Mouse (Mus musculus) liver, adult 2 months (tissue): ENCODE data around the gene Coq5. TPM values are rescaled to one million over a fixed set of nuclear protein-coding genes. Genes with fewer than 3 reads are reported as not detected.

ENCODE experiments used
- DNase-seq: peaks from one replicate; pipeline ENCODE4 v3.0.0-alpha.2; 2011; ENCODE audit warnings: low read depth, low spot score; ENCODE audit errors: extremely low read depth
- H3K27ac ChIP-seq: fragments of 200-500 bp; replicated peaks from 2 replicates; pipeline ENCODE4 v1.5.1; 2012; ENCODE audit warnings: low read depth, mild to moderate bottlenecking, control low read depth, inconsistent platforms, low read length; ENCODE audit not compliant: insufficient read depth
- H3K27me3 ChIP-seq: fragments of 200-500 bp; 2 replicates; pipeline ENCODE4 v1.6.1; 2012; ENCODE audit warnings: mild to moderate bottlenecking, moderate library complexity, low read length, inconsistent platforms; ENCODE audit not compliant: control insufficient read depth, insufficient read depth
- H3K36me3 ChIP-seq: fragments of 200-500 bp; 2 replicates; pipeline ENCODE4 v1.6.1; 2012; ENCODE audit warnings: low read length, inconsistent platforms; ENCODE audit not compliant: control insufficient read depth, insufficient read depth
- H3K4me1 ChIP-seq: fragments of 200-500 bp; 2 replicates; pipeline ENCODE4 v1.6.1; 2011; ENCODE audit warnings: low read length; ENCODE audit not compliant: control insufficient read depth, insufficient read depth
- H3K4me3 ChIP-seq: fragments of 200-500 bp; 2 replicates; pipeline ENCODE4 v1.5.1; 2011; ENCODE audit warnings: low read depth, mild to moderate bottlenecking, control low read depth, low read length, moderate library complexity; ENCODE audit not compliant: insufficient read depth
- H3K79me2 ChIP-seq: fragments of 200-500 bp; 2 replicates; pipeline ENCODE4 v1.6.1; 2012; ENCODE audit warnings: inconsistent platforms, mild to moderate bottlenecking, low read length, moderate library complexity; ENCODE audit not compliant: control insufficient read depth, insufficient read depth
- H3K9ac ChIP-seq: fragments of 200-500 bp; 2 replicates; pipeline ENCODE4 v1.6.1; 2012; ENCODE audit warnings: low read depth, mild to moderate bottlenecking, control low read depth, inconsistent platforms, low read length
- CTCF ChIP-seq: fragments of 200-500 bp; IDR thresholded peaks from 2 replicates; pipeline ENCODE4 v1.5.1; 2011; ENCODE audit warnings: low read depth, low read length, control low read depth
- POLR2A ChIP-seq: fragments of 200-500 bp; IDR thresholded peaks from 2 replicates; pipeline ENCODE4 v1.6.1; 2011; ENCODE audit warnings: low read length, control low read depth; ENCODE audit not compliant: insufficient read depth; ENCODE audit errors: extremely low read depth
- WGBS: fragments of 180-500 bp; shearing (Covaris S2); methylation state at CpG from one replicate; pipeline ENCODE4 v1.1.7; 2018; 5-methylcytosine and 5-hydroxymethylcytosine counted together
- polyA plus RNA-seq: library from polyadenylated mRNA; depleted of rRNA; stranded (reverse); fragments of >200 nt; gene quantifications from 2 replicates; pipeline ENCODE4 v1.2.3, GENCODE M21; 2012
- total RNA-seq: library from RNA; depleted of rRNA; stranded (reverse); fragments of >200 nt; gene quantifications from 2 replicates; pipeline ENCODE4 v1.2.3, GENCODE M21; 2014

Gene Coq5
- total and polyA plus RNA-seq, 2 experiments: 13.7 to 20.7 TPM

DNA sequence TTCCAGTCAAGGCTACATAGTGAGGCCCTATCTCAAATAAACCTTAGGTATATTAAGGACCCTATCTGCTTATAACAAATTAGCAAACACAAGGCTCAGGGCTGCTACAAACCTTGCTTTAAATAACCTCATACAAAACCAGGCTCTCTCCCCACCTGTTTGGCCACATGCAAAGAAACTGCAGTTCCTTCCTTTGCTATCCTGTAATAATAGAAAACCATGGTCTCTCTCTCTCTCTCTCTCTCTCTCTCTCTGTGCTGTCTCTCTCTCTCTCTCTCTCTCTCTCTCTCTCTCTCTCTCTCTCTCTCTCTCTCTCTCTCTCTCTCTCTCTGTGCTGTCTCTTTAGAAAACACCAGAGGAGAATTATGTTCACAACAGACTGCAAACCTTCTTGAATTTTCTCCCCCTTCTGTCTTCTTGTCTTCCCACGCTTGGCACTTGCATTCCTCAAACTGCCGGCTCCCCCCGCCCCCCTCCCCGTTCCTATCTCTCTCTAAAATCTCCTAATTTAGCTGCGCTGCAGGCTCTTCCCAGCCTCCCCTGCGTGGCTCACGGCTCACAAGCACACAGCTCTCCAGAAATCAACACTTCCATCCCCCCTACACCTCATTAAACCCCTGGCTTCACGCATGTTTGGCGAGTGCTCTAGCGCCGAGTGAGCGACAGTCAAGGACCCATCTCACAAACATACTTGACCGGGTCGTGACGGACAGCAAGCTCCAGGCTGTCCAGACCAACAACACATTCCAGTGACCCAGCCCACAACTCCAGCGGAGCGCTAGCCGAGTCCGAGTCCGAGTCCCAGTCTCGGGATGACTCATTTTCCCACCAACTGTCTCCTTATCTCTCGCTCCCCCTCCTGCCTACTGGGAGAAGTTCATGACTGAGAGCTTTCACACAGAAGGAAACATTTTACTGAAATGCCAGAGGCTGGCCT is 39.8 kb downstream of the Coq5 start:
- WGBS: 9% methylated on average over 22 of the region's 22 CpGs
- no peaks in the 10 kb centered on the region for H3K79me2 ChIP-seq
- H3K4me3 ChIP-seq: peak overlapping the region; percentile 18
- no peak overlapping the region for H3K27ac ChIP-seq
- DNase-seq: peak; percentile 21
- H3K4me1 ChIP-seq: 0 out of 2 replicates have a peak, but pooled peaks cover 3% of the 10 kb centered on the region
- TF ChIP-seq CTCF (peak; percentile 28; the same call in 1 of the 2 replicates), POLR2A (no peak)
- H3K27me3 ChIP-seq: no peaks in the 10 kb centered on the region
- peak overlapping the region; percentile 3; the same call in 1 of the 2 replicates for H3K9ac ChIP-seq
- no peaks in the 10 kb centered on the region for H3K36me3 ChIP-seq

DNA sequence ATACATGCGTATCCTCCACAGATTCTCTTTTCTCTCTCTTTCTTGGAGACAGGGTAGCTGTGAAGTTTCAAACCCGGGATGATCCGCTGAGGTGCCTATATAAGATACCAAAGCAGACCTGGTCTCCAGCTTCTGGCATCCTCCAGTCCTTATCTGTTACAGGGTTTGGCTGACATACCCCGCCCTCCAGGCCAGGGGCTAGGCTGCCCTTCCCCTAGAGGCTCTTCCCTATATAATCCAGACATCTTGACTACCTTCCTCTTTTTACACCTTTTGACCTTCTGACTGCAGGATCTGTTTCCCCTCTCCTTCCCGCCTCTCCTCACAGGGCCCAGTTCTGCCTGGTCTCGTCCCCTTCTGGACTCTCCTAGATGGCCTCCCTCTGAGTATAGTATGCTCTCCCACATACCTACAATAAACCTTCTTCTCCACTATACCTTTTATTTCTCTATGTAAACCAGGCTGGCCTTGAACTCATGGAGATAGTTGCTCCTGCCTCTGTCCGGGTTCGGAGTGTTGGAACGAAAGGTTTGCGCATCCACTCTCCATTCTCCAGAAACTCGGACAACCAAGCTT is 46.9 kb downstream of the Coq5 start:
- H3K4me1 ChIP-seq: 0 out of 2 replicates have a peak, but pooled peaks cover 6% of the 10 kb centered on the region
- H3K27me3 ChIP-seq: no peaks in the 10 kb centered on the region
- WGBS: 24% methylated on average over 11 of the region's 11 CpGs
- peak overlapping the region; percentile 78 for H3K9ac ChIP-seq
- H3K4me3 ChIP-seq: peak overlapping the region; percentile 97
- TF ChIP-seq CTCF (no peak), POLR2A (no peak)
- H3K27ac ChIP-seq: peak overlapping the region; percentile 51
- H3K36me3 ChIP-seq: peaks cover 6% of the 10 kb centered on the region
- no peak for DNase-seq
- H3K79me2 ChIP-seq: peaks cover 29% of the 10 kb centered on the region

DNA sequence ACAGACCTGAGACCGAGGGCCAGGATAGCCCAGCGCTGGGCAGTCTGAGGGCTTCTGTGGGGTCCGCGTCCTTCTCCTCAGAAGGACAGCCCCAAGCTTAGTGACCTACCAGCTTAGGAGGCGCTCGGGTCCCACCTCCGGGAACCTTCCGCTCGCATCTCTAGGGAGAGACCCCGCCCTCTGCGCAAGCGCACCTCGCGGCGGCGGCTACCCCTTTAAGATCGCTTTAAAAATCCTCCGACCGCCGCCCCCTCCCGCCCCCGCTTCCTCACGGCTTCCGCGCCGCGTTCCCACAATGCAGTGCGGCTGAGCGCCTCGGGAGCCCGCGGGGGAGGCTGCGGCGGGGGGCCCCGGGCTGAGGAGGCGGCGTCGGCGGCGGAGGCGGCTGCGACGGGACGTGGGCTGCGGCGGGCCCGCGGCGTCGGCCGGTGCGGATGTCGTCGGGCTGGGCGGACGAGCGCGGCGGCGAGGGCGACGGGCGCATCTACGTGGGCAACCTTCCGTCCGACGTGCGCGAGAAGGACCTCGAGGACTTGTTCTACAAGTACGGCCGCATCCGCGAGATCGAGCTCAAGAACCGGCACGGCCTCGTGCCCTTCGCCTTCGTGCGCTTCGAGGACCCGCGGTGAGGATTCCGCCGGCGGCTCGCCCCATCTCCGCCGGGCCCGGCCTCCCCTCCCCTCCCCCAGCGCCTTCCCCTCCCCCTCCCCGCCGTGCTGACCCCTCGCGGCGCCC is 47.6 kb downstream of the Coq5 start, which contains the start of gene Srsf9:
Gene Srsf9, plus strand, starts transcription at position 303 of the 735 bp plus-strand sequence.
- under 1% methylated on average over 89 of the region's 97 CpGs for WGBS
- TF ChIP-seq CTCF (no peak), POLR2A (0 out of 2 replicates have a peak, but pooled peaks have one; percentile 37)
- H3K9ac ChIP-seq: peak within 1 kb of the TSS; percentile 96
- peaks cover 29% of the 10 kb centered on the region for H3K79me2 ChIP-seq
- DNase-seq: peak; percentile 76
- peak within 1 kb of the TSS; percentile 51 for H3K27ac ChIP-seq
- peaks cover 12% of the 10 kb centered on the region for H3K36me3 ChIP-seq
- peak within 1 kb of the TSS; percentile 97 for H3K4me3 ChIP-seq
- no peaks in the 10 kb centered on the region for H3K27me3 ChIP-seq
- 0 out of 2 replicates have a peak, but pooled peaks cover 6% of the 10 kb centered on the region for H3K4me1 ChIP-seq

DNA sequence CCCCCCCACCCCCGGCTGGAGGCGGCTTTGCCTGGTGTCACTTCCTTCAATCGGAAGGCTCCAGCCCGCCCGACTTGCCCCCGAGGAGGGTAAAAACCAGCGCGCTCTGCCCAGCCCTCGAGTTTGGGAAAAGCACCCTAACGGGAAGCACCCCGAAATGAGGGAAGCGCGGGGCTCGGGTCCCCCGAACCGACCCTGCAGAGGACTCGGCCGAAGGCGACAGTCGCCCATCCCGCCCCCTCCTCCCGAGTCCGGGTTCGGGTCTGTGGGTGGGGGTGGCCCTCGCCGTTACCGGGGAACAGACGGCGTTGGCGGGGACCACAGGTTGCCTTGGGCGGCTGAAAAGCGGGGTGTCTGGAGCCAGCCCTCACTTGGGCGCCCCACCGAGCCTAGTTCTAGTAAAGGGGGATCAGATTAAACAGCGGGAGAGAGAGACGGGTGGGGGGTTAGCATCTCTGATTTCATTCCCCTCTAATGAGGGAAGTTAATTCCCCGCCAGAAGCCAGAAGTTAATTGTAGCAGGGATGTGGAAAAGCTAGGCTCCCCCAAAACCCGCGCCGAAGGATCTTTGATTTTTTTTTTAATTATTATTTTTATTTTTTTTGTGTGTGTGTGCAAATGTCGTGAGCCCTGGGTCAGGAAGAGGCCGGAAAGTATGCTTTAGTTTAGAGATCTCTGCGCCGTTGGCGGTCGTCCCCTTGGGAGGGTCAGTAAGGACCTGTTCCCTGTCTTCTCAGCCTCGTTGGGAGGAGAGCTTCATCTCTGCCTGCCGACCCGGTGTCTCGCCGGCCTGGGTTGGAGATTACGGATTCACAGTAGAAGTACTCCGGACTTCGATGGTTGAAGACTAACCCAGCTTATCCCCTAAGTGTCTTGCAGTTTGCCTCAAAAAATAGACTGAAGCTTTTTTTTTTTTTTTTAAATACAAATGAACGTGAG is 48.4 kb downstream of the Coq5 start:
- Histone ChIP-seq H3K27ac (no peak overlapping the region), H3K27me3 (no peaks in the 10 kb centered on the region), H3K79me2 (peaks cover 29% of the 10 kb centered on the region), H3K4me1 (0 out of 2 replicates have a peak, but pooled peaks cover 6% of the 10 kb centered on the region), H3K9ac (peak overlapping the region; percentile 96), H3K36me3 (peaks cover 20% of the 10 kb centered on the region), H3K4me3 (peak overlapping the region; percentile 97)
- 2% methylated on average over 55 of the region's 55 CpGs for WGBS
- no peak for TF ChIP-seq CTCF
- no peak for TF ChIP-seq POLR2A
- DNase-seq: no peak

DNA sequence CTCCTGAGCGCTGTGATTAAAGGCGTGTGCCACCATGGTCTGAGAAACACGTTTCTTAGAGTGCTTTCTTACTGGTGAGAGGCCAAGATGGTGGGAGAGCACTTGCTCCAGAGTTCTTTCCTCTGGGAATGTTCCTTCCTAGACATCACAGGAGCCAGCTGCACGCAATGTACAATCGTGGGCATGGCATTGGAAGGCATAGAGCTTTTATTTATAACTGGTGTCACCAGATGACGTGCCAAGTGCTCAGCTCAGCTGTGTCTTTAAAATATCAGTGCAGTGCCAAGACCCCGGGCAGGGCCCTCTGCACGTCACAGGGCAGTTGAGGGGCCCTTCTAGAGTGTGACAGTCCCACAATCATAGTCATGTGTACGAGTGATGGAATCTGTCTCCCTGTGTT is 51.5 kb downstream of the Coq5 start:
- peaks cover 29% of the 10 kb centered on the region for H3K79me2 ChIP-seq
- H3K27ac ChIP-seq: no peak overlapping the region
- H3K27me3 ChIP-seq: no peaks in the 10 kb centered on the region
- no peak for DNase-seq
- no peak overlapping the region for H3K4me3 ChIP-seq
- H3K36me3 ChIP-seq: peaks cover 42% of the 10 kb centered on the region
- TF ChIP-seq POLR2A (no peak), CTCF (no peak)
- 0 out of 2 replicates have a peak, but pooled peaks cover 6% of the 10 kb centered on the region for H3K4me1 ChIP-seq
- WGBS: 88% methylated on average over 9 of the region's 9 CpGs
- no peak overlapping the region for H3K9ac ChIP-seq
